Mouse (Mus musculus): ENCODE results near the gene Ppp2r5c.

The Ppp2r5c gene

GRCm38 (mm10) chr12:110489946-110490701 lies 43.2 kb downstream of the Ppp2r5c start:
- no peak for DNase-seq (ENCODE audit: low spot score)

- DNase-seq (ENCODE audit: low spot score): no peak
Measured at GRCm38 (mm10) chr12:110492436-110492835, 45.5 kb downstream of the Ppp2r5c start.

- no peak for DNase-seq (ENCODE audit: low spot score)
Measured at GRCm38 (mm10) chr12:110493597-110494369, 46.9 kb downstream of the Ppp2r5c start.

DNA sequence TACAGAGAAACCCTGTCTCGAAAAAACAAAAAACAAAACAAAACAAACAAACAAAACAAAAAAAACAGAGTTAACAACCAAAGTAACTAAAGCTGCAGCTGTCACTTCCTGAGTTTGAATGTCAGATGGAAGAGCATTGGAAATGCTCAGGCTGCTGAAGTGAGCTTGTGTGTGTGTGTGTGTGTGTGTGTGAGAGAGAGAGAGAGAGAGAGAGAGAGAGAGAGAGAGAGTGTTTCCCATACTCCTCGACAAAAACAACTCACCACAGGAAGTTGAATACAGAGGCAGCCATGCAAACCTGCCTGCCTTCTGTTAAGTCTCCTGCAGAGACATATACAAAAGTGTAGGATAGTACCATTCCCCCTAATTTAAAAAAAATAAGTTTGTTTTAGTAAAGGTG lies 47.9 kb downstream of the Ppp2r5c start:
- no peak for DNase-seq (ENCODE audit: low spot score)

- DNase-seq (ENCODE audit: low spot score): no peak
Measured at GRCm38 (mm10) chr12:110495260-110495659, 48.3 kb downstream of the Ppp2r5c start.

DNA sequence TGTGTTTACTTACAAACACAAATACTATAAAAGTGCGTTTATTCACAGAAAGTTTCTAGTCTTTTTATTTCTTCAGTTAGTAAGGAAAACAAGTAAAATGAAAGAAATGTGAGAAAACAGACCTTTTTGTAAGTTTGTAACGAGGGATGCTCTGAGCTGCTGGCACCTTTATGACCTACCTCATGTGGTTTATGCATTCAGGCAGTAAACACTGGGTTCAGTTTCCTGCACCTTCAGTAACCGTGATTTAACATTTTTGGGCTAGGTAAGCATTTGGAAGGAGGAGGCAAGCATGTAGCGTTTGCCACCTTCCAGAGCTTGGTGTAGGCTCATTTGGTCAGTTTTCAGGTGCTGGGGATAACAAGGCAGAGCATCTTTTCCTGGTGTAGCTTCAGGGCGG lies 49.1 kb downstream of the Ppp2r5c start:
- no peak for DNase-seq (ENCODE audit: low spot score)

- no peak for DNase-seq (ENCODE audit: low spot score)
Measured at GRCm38 (mm10) chr12:110497013-110497412, 50.1 kb downstream of the Ppp2r5c start.

GRCm38 (mm10) chr12:110497485-110497884 lies 50.6 kb downstream of the Ppp2r5c start:
- no peak for DNase-seq (ENCODE audit: low spot score)

DNA sequence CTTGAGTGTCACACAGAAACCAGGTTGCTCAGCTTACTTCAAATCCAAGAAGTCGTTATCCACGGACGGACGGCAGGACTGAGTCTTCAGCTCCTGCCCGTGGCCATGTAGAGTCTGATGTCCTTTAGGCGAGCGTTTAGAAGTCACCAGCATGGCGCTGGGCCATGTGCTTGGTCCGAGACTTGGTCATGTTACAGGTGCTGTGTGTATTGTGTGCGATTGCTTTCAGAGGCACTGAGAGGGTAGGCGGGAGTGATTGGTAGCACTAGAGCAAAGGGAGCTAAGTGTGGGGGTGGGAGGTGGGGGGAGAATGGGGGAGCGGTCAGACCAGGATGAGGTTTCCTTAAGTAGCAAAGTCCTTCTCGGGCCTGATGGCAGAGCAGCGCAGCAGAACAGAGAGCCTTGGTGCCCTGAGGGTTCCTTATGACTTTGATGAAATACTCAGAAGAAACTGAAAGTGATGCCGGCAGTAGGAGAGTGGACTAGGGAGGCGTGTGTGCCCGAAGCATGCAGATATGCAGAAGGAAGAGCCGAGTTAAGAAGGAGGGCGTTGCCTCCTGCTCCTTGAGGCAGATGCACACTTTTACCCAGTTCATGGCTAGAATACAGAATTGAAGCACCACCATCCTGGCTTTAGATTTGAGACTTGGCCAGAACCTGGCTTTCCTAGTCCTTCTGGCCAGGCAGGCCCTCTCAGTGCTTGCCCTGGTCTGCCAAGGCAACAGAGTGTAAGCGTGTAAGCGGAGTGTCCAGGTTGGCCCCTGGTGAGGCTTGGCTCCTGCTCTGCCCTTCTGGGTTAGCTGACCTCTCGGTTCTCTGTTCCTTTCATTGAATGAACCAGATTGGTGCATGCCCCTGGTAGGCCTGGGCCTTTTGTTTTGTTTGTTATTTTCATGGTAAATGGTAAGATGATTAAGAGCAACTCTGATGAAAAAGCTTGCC lies 51.6 kb downstream of the Ppp2r5c start:
- DNase-seq (ENCODE audit: low spot score): no peak

GRCm38 (mm10) chr12:110499225-110499992 lies 52.5 kb downstream of the Ppp2r5c start:
- DNase-seq (ENCODE audit: low spot score): no peak

DNA sequence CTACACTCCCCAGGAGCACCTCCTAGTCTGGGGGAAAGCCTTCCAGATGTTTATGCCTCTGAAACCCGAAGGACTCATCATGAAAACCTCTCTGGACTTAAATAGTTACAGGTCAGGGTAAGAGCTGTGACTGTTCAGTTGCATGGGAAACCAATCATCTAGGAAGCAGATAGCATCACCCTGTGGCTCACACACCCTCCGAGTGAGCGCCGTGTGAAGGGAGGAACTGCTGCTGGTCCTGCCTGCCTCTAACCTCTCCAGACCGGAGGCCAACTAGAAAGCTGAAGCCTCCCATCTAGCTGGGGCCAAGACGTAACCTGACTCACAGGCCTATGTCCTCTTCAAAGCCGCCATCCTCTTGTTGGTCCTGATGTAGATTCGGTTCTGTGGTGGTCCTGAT lies 53.2 kb downstream of the Ppp2r5c start:
- DNase-seq (ENCODE audit: low spot score): no peak

GRCm38 (mm10) chr12:110503406-110504144 lies 56.7 kb downstream of the Ppp2r5c start:
- DNase-seq (ENCODE audit: low spot score): no peak

DNA sequence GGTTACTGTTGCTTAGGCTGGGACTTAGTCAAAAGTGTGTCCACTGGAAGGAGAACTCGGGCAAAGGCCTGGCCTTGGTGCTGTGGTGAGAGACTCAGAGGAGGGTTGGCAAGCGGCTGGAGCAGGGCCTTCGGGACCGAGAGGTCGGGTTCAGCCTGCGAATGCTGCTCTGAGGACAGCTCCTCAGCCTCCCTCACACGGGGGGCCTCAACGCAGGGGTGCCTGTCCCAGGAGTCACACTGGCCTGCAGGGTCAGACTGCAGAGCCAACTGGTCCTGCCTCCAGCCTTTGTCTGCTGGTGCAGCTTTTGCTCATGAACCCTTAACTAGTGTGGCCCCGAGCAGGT lies 57.2 kb downstream of the Ppp2r5c start:
- no peak for DNase-seq (ENCODE audit: low spot score)

- DNase-seq (ENCODE audit: low spot score): peak; percentile 39
Measured at GRCm38 (mm10) chr12:110504793-110505192, 57.9 kb downstream of the Ppp2r5c start.

DNA sequence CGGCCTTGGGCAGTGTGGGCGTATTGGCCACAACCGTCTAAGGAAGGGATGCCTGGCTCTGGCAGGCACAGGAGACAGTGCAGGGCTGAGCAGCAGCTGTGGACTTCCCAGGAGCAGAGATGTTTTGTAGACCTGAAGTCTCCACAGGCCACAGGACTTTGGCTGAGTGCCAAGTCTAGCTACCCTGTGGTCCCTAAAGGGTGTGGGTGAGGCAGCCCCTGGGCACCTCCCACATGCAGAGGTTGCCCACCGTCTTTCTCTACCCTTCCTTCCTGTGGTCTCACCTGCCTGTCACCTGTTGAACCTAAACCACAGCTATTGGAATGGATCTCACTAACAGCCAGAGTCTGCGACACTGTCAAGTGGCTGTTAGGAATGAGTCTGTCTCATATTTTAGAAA lies 59.1 kb downstream of the Ppp2r5c start:
- no peak for DNase-seq (ENCODE audit: low spot score)

DNA sequence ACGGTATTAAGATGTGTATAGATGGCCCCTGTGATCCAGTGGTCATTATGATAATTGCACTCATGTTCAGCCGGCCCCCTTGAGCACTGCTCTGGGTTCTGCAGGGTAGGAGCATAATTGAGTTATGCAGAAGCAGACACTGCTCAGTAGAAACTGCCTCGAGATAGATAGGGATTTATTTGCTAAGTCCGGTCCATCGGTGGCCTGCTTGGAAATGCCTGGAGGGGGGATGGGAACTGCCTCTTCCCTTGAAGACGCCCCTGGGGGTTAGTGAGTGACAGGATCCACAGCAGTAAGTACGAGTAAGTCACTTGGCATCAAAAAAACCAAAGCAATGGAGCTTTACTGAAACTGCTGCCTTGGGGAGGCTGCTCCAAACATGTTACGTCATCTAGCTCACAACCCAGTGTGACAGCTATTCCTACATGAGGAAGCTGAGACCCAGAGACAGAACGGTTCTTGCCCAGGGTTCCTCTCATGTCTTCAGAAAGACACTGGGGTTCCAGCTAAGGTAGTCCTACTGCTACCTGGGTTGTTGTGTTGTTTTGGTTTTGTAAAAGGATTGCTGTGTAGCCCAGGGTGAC lies 60.9 kb downstream of the Ppp2r5c start:
- no peak for DNase-seq (ENCODE audit: low spot score)

DNA sequence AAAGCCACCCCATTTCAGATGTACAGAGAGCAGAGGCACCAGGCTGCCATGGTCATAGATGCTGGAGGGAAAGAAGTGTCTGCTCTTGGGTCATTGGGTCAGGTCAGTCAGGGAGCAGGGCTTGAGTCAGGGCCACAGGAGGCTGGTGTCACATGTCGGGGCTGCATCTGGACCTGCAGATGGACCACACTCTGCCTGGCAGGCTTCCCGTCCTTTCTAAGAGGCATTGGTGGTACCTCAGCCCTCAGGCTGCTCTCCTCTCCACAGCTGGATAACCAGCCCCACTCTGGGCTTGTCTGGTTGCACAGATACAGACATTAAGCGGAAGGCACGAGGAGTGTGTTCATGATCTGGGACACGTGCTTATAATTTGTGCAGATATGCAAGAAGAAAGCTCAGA lies 61.8 kb downstream of the Ppp2r5c start:
- DNase-seq (ENCODE audit: low spot score): no peak

GRCm38 (mm10) chr12:110510171-110510871 lies 63.4 kb downstream of the Ppp2r5c start:
- DNase-seq (ENCODE audit: low spot score): no peak

GRCm38 (mm10) chr12:110511201-110511600 lies 64.3 kb downstream of the Ppp2r5c start:
- DNase-seq (ENCODE audit: low spot score): no peak

DNA sequence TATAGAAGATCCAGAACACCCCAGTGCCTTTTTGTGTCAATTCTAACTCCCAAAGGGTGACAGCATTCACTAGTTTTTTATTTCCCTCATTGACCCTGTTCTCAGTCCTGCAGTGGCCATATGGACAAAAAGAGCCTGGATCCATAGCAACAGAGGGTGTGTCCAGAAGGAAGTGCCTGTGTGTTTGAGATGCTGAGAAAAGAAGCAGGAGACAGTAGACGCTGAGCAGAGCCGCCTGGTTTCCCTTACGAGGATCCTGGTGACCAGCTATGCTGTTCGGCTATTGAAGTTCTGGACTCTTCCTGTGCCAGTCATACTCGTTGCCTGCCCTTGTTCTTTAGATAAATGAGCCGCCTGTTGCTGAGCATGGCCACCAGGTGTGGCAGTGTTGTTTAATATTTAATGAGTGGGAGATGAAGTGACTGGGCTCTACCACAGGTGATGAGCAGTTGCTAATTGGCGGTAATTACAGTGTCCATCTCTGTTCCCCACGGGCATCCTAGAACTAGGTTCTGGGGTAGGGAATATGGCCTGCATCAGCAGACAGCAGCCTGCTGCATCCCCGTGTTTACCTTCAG lies 65.0 kb downstream of the Ppp2r5c start:
- no peak for DNase-seq (ENCODE audit: low spot score)
